ENCODE assay signal across 20 mouse cellular contexts in genomic region chr4:134310106-134310505, GRCm38 (mm10). TPM values are rescaled to one million over a fixed set of nuclear protein-coding genes. Genes with fewer than 3 reads are reported as not detected.
DNase-seq lines count a peak whose midpoint lies in the region; ATAC-seq and TF ChIP-seq lines count a peak whose summit lies in the region.
"Had no signal": no experiment of that assay in that cellular context is flagged by ENCODE, and none has a peak within 500 bp of the region (broad histone marks: within the 10 kb centered on the region; RNA-seq: fewer than 3 reads in every experiment).

No protein-coding gene starts in this region.

- WGBS in kidney, embryonic 15.5 days: 71% methylated on average over 7 of the region's 7 CpGs
- WGBS in liver, postnatal 0 days (ENCODE audit: insufficient replicate concordance): 72% methylated on average over 7 of the region's 7 CpGs
- WGBS in liver, embryonic 12.5 days (ENCODE audit: insufficient replicate concordance): 67% methylated on average over 7 of the region's 7 CpGs

- H3K36me3 ChIP-seq in kidney, embryonic 15.5 days: no peaks in the 10 kb centered on the region
- H3K36me3 ChIP-seq in liver, postnatal 0 days (replicated peaks; ENCODE audit: insufficient read depth, low read length): no peaks in the 10 kb centered on the region
- no peaks in the 10 kb centered on the region for H3K36me3 ChIP-seq in liver, embryonic 12.5 days
- H3K36me3 ChIP-seq: embryonic facial prominence, embryonic 13.5 days; forebrain, embryonic 12.5 days; heart, embryonic 10.5 days; hindbrain, embryonic 12.5 days had no signal

- H3K4me1 ChIP-seq in kidney, embryonic 15.5 days: peaks cover 19% of the 10 kb centered on the region
- H3K4me1 ChIP-seq in liver, postnatal 0 days (ENCODE audit: insufficient read depth): peaks cover 8% of the 10 kb centered on the region
- H3K4me1 ChIP-seq in liver, embryonic 12.5 days: peaks cover 10% of the 10 kb centered on the region; the same call in 1 of the 2 replicates

- ATAC-seq in kidney, embryonic 15.5 days (replicated peaks; ENCODE audit: low FRiP score): no peak
- peak; percentile 18; the same call in 1 of the 2 replicates for ATAC-seq in liver, postnatal 0 days
- ATAC-seq in liver, embryonic 12.5 days: no peak
- ATAC-seq: forebrain, embryonic 16.5 days; hindbrain, embryonic 16.5 days had no signal

- DNase-seq in gastrocnemius, postnatal 25 days: peak; percentile 52
- no peak for DNase-seq in gastrocnemius, postnatal 10 days
- peak; percentile 57 to 71 for DNase-seq in kidney, adult 8-10 months
- DNase-seq in liver, postnatal 0 days: no peak
- DNase-seq: adrenal gland, adult 2 months; adrenal gland, postnatal 25 days; cerebellum, adult 18-20 months; cerebellum, adult 9-11 months; cerebellum, postnatal 36 days; heart, adult 18-20 months; heart, postnatal 10 days; heart, postnatal 4 days had no signal

- peaks cover 4% of the 10 kb centered on the region for H3K9me3 ChIP-seq in kidney, embryonic 15.5 days (replicated peaks)
- H3K9me3 ChIP-seq in liver, postnatal 0 days (ENCODE audit: low read length): no peaks in the 10 kb centered on the region
- peaks cover 5% of the 10 kb centered on the region for H3K9me3 ChIP-seq in liver, embryonic 12.5 days (replicated peaks)

- no peaks in the 10 kb centered on the region for H3K27me3 ChIP-seq in kidney, embryonic 15.5 days
- 0 out of 2 replicates have a peak, but pooled peaks cover under 1% of the 10 kb centered on the region for H3K27me3 ChIP-seq in liver, postnatal 0 days (ENCODE audit: insufficient read depth, low read length)
- H3K27me3 ChIP-seq in liver, embryonic 12.5 days (replicated peaks): peaks cover 8% of the 10 kb centered on the region; the same call in 1 of the 2 replicates
- H3K27me3 ChIP-seq: embryonic facial prominence, embryonic 13.5 days; forebrain, embryonic 12.5 days; hindbrain, embryonic 12.5 days had no signal

- no peak overlapping the region for H3K27ac ChIP-seq in kidney, embryonic 15.5 days
- H3K27ac ChIP-seq in liver, postnatal 0 days (ENCODE audit: low read depth): no peak overlapping the region
- no peak overlapping the region for H3K27ac ChIP-seq in liver, embryonic 12.5 days
- H3K27ac ChIP-seq: embryonic facial prominence, embryonic 13.5 days; forebrain, embryonic 12.5 days; heart, embryonic 10.5 days; hindbrain, embryonic 12.5 days had no signal

- no peak overlapping the region for H3K4me2 ChIP-seq in kidney, embryonic 15.5 days
- H3K4me2 ChIP-seq in liver, postnatal 0 days (ENCODE audit: low read depth, low read length): no peak overlapping the region
- no peak overlapping the region for H3K4me2 ChIP-seq in liver, embryonic 12.5 days
- H3K4me2 ChIP-seq: embryonic facial prominence, embryonic 13.5 days; forebrain, embryonic 12.5 days; hindbrain, embryonic 12.5 days had no signal

- H3K9ac ChIP-seq in kidney, embryonic 15.5 days: no peak overlapping the region
- no peak overlapping the region for H3K9ac ChIP-seq in liver, postnatal 0 days (replicated peaks)
- no peak overlapping the region for H3K9ac ChIP-seq in liver, embryonic 12.5 days
- H3K9ac ChIP-seq: embryonic facial prominence, embryonic 13.5 days; forebrain, embryonic 12.5 days; hindbrain, embryonic 12.5 days had no signal

- no peak overlapping the region for H3K4me3 ChIP-seq in kidney, embryonic 15.5 days (replicated peaks)
- no peak overlapping the region for H3K4me3 ChIP-seq in liver, postnatal 0 days (ENCODE audit: low read depth, low read length)
- H3K4me3 ChIP-seq in liver, embryonic 12.5 days: no peak overlapping the region
- H3K4me3 ChIP-seq: embryonic facial prominence, embryonic 13.5 days; forebrain, embryonic 12.5 days; heart, embryonic 10.5 days; hindbrain, embryonic 12.5 days had no signal

- TF ChIP-seq EP300 in liver, postnatal 0 days (IDR thresholded peaks at IDR 0.05; ENCODE audit: low read depth): no peak

- no peak for TF ChIP-seq CTCF in liver, postnatal 0 days (IDR thresholded peaks at IDR 0.05; ENCODE audit: low read depth)

RNA-seq across cellular contexts. Expression of gene Trim63, which starts 4.8 kb away (rescaled TPM):
- 100 to 1,000 TPM; 113 to 253 TPM for total RNA-seq in gastrocnemius, postnatal 25 days (2021)
- 100 to 1,000 TPM in 1 of 2 experiments, 10 to 100 TPM in 1; 78.5 to 107 TPM for total RNA-seq in gastrocnemius, postnatal 10 days (2021)
- 3.7 and 4.4 TPM in 2 replicates for polyA plus RNA-seq in kidney, embryonic 15.5 days (2015; fragmentation: Nextera tagmentation; extraction: Ambion mirVana)
- polyA plus RNA-seq in liver, postnatal 0 days (2015; fragmentation: Nextera tagmentation; extraction: Ambion mirVana): 0.34 and 0.69 TPM in 2 replicates
- polyA plus RNA-seq in liver, embryonic 12.5 days (2016; fragmentation: Nextera tagmentation; extraction: Ambion mirVana): 0.20 and 0.23 TPM in 2 replicates
- total RNA-seq: adrenal gland, adult 2 months; adrenal gland, postnatal 25 days had no signal

RNA-seq across cellular contexts. Expression of gene Pdik1l, which starts 22.4 kb away (rescaled TPM):
- 1 to 10 TPM; 2.3 to 3.8 TPM for total RNA-seq in gastrocnemius, postnatal 25 days (2021)
- total RNA-seq in gastrocnemius, postnatal 10 days (2021): 1 to 10 TPM; 5.8 to 8.4 TPM
- 21.6 TPM in 2 replicates for polyA plus RNA-seq in kidney, embryonic 15.5 days (2015; fragmentation: Nextera tagmentation; extraction: Ambion mirVana)
- 5.9 and 7.2 TPM in 2 replicates for polyA plus RNA-seq in liver, postnatal 0 days (2015; fragmentation: Nextera tagmentation; extraction: Ambion mirVana)
- polyA plus RNA-seq in liver, embryonic 12.5 days (2016; fragmentation: Nextera tagmentation; extraction: Ambion mirVana): 14.9 and 16.4 TPM in 2 replicates

RNA-seq across cellular contexts. Expression of gene Slc30a2, which starts 32.9 kb away (rescaled TPM):
- total RNA-seq in gastrocnemius, postnatal 25 days (2021): 1 to 10 TPM; 1.4 to 7.2 TPM
- under 1 TPM; 0.29 to 0.66 TPM for total RNA-seq in gastrocnemius, postnatal 10 days (2021)
- polyA plus RNA-seq in kidney, embryonic 15.5 days (2015; fragmentation: Nextera tagmentation; extraction: Ambion mirVana): 0.73 and 1.1 TPM in 2 replicates
- polyA plus RNA-seq in liver, postnatal 0 days (2015; fragmentation: Nextera tagmentation; extraction: Ambion mirVana): not detected in 2 replicates
- not detected in 2 replicates for polyA plus RNA-seq in liver, embryonic 12.5 days (2016; fragmentation: Nextera tagmentation; extraction: Ambion mirVana)
- polyA plus RNA-seq: forebrain, embryonic 12.5 days; hindbrain, embryonic 12.5 days had no signal

RNA-seq across cellular contexts. Expression of gene Grrp1, which starts 56.2 kb away (rescaled TPM):
- total RNA-seq in gastrocnemius, postnatal 25 days (2021): 1 to 10 TPM; 3.4 TPM
- total RNA-seq in gastrocnemius, postnatal 10 days (2021): 1 to 10 TPM; 5.1 to 6.0 TPM
- 10.6 and 12.1 TPM in 2 replicates for polyA plus RNA-seq in kidney, embryonic 15.5 days (2015; fragmentation: Nextera tagmentation; extraction: Ambion mirVana)
- 1.4 and 1.5 TPM in 2 replicates for polyA plus RNA-seq in liver, postnatal 0 days (2015; fragmentation: Nextera tagmentation; extraction: Ambion mirVana)
- polyA plus RNA-seq in liver, embryonic 12.5 days (2016; fragmentation: Nextera tagmentation; extraction: Ambion mirVana): 1.5 and 1.8 TPM in 2 replicates

Comparison
In these comparisons a context has a peak if more than half of its experiments do, and no peak if none do; other contexts are left out.
1. DNase-seq: peak in gastrocnemius, postnatal 25 days (single experiment) and kidney, adult 8-10 months (2 of 2); none in gastrocnemius, postnatal 10 days (single experiment) and liver, postnatal 0 days (single experiment).